Mouse (Mus musculus) thymus, adult 2 months (tissue): ENCODE measurements at regions not wholly inside any gene's neighbourhood (a gene's known extent, or its start where the extent isn't known, plus 50 kb on each side); places are given as distances from the start of the nearest gene placed in this dataset.

Experiments
- CTCF ChIP-seq: fragments of 200-500 bp; IDR thresholded peaks from 2 replicates; pipeline ENCODE4 v1.5.1; 2012; ENCODE audit warnings: mild to moderate bottlenecking, control low read depth, low read length, moderate library complexity, borderline replicate concordance; ENCODE audit not compliant: control insufficient read depth, poor library complexity, insufficient read depth; ENCODE audit errors: extremely low read depth
- POLR2A ChIP-seq: fragments of 200-500 bp; IDR thresholded peaks from 2 replicates; pipeline ENCODE4 v1.6.1; 2012; ENCODE audit warnings: mild to moderate bottlenecking, low read length, control low read depth, moderate library complexity; ENCODE audit not compliant: control insufficient read depth, poor library complexity, insufficient read depth; ENCODE audit errors: extremely low read depth

GRCm38 (mm10) chr13:101570034-101570433, 198.0 kb downstream of the Pik3r1 start:
- TF ChIP-seq POLR2A (no peak), CTCF (no peak)
